Mouse (Mus musculus) lung, postnatal 0 days (tissue): ENCODE measurements around the gene Ppil4. TPM values are rescaled to one million over a fixed set of nuclear protein-coding genes. Genes with fewer than 3 reads are reported as not detected.

Source experiments
- ATAC-seq: fragments of 200-750 bp; cut with Nextera tagmentation; 2 replicates; pipeline ENCODE4 v1.8.0; 2017; ENCODE audit warnings: moderate library complexity
- DNase-seq: peaks from one replicate; pipeline ENCODE4 v3.0.0-alpha.2; 2016; ENCODE audit warnings: low spot score
- H3K27ac ChIP-seq: fragments of 300-500 bp; sonication (generic); 2 replicates; pipeline ENCODE4 v1.5.1; 2014; ENCODE audit warnings: antibody characterized with exemption, mild to moderate bottlenecking, low read length, mixed read lengths
- H3K27me3 ChIP-seq: fragments of 300-500 bp; sonication (generic); replicated peaks from 2 replicates; pipeline ENCODE4 v1.6.1; 2014; ENCODE audit warnings: low read length, mixed read lengths; ENCODE audit not compliant: insufficient read depth
- H3K36me3 ChIP-seq: fragments of 300-500 bp; sonication (generic); 2 replicates; pipeline ENCODE4 v1.6.1; 2014; ENCODE audit warnings: low read length, mixed read lengths; ENCODE audit not compliant: insufficient read depth
- H3K4me1 ChIP-seq: fragments of 300-500 bp; sonication (generic); 2 replicates; pipeline ENCODE4 v1.6.1; 2014; ENCODE audit warnings: antibody characterized with exemption, low read depth, low read length, mixed read lengths; ENCODE audit not compliant: insufficient read depth
- H3K4me2 ChIP-seq: fragments of 300-500 bp; sonication (generic); replicated peaks from 2 replicates; pipeline ENCODE4 v1.6.1; 2014; ENCODE audit warnings: low read depth, mild to moderate bottlenecking, low read length, moderate library complexity, mixed read lengths
- H3K4me3 ChIP-seq: fragments of 300-500 bp; sonication (generic); 2 replicates; pipeline ENCODE4 v1.5.1; 2014; ENCODE audit warnings: low read depth, low read length
- H3K9ac ChIP-seq: fragments of 300-500 bp; sonication (generic); replicated peaks from 2 replicates; pipeline ENCODE4 v1.6.1; 2014; ENCODE audit warnings: low read depth, mild to moderate bottlenecking
- H3K9me3 ChIP-seq: fragments of 300-500 bp; sonication (generic); 2 replicates; pipeline ENCODE4 v1.6.1; 2016; ENCODE audit warnings: low read length, mixed read lengths
- CTCF ChIP-seq: IDR thresholded peaks from 2 replicates; pipeline ENCODE4 v1.5.1; 2016; ENCODE audit warnings: antibody characterized with exemption, mild to moderate bottlenecking
- EP300 ChIP-seq: IDR thresholded peaks from 2 replicates; pipeline ENCODE4 v1.6.1; 2016; ENCODE audit warnings: antibody characterized with exemption, mild to moderate bottlenecking, control low read depth
- WGBS: fragments of 180-500 bp; shearing (Covaris S2); extraction: QIAGEN DNeasy Blood & Tissue Kit; methylation state at CpG from one replicate; pipeline ENCODE4 v1.1.7; 2014; 5-methylcytosine and 5-hydroxymethylcytosine counted together
- polyA plus RNA-seq: library from polyadenylated mRNA; unstranded; fragments of >200 nt; fragmentation: Nextera tagmentation; extraction: Ambion mirVana; gene quantifications from 2 replicates; pipeline ENCODE4 v1.2.1, GENCODE M21; 2015

Gene Ppil4
- polyA plus RNA-seq, 1 experiment from 2014 or later, result 30.6 TPM

DNA sequence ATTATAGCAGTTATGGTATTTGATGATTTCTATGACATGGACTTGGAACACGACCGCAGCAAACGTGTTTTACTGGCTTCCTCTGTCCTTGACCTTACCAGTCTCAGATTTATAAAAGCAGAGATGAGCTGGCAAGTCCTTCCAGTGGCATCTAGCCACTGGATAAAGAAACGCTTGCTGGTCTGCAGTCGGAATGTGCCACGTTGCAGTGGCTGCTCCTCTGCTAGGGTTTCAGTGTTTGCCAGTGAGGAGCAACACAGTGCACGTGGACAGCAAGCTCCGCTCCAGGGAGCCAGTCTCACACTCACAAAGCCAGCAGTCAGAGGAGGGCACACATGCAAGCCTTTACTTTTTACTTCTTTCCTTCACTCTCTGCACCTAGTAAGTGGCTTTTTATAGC lies 17.3 kb upstream of the Ppil4 start:
- WGBS, result 89% methylated on average over 8 of the region's 8 CpGs
- peaks cover 40% of the 10 kb centered on the region; the same call in 1 of the 2 replicates for H3K36me3 ChIP-seq

DNA sequence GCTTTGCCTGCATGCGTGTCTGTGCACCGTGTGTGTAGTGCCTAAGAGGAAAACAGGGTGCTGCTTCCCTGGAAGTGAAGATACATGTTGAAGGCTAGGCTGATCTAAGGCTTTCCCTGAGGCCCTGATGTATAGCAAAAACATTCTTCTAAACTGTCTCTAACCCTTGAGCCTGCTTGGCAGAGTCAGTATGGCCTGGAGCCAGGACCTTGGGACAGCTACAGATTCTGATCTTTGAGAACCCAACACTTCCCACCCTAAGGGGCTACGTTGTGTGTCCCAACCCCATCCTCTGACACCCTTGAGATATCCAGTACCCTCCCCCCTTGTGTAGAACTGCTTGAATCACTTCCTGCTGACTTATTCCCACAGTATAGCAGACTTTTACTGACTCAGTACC lies 14.3 kb upstream of the Ppil4 start:
- ATAC-seq (no peak), DNase-seq (no peak)
- peaks cover 23% of the 10 kb centered on the region; the same call in 1 of the 2 replicates for H3K36me3 ChIP-seq
- WGBS, result 82% methylated on average over 3 of the region's 3 CpGs
- H3K27me3 ChIP-seq, result no peaks in the 10 kb centered on the region
- TF ChIP-seq CTCF, result no peak
- TF ChIP-seq EP300, result no peak
- H3K4me3 ChIP-seq, result no peak overlapping the region
- H3K4me2 ChIP-seq, result no peak overlapping the region
- no peak overlapping the region for H3K27ac ChIP-seq
- no peaks in the 10 kb centered on the region for H3K4me1 ChIP-seq
- H3K9me3 ChIP-seq, result no peaks in the 10 kb centered on the region
- no peak overlapping the region for H3K9ac ChIP-seq

More for the DNA sequence above, 17.3 kb upstream of the Ppil4 start:
- Histone ChIP-seq H3K9ac (no peak overlapping the region), H3K4me1 (no peaks in the 10 kb centered on the region), H3K4me3 (no peak overlapping the region), H3K27ac (no peak overlapping the region), H3K9me3 (no peaks in the 10 kb centered on the region), H3K27me3 (no peaks in the 10 kb centered on the region), H3K4me2 (no peak overlapping the region)
- ATAC-seq (no peak), DNase-seq (no peak)
- no peak for TF ChIP-seq EP300
- TF ChIP-seq CTCF, result no peak

DNA sequence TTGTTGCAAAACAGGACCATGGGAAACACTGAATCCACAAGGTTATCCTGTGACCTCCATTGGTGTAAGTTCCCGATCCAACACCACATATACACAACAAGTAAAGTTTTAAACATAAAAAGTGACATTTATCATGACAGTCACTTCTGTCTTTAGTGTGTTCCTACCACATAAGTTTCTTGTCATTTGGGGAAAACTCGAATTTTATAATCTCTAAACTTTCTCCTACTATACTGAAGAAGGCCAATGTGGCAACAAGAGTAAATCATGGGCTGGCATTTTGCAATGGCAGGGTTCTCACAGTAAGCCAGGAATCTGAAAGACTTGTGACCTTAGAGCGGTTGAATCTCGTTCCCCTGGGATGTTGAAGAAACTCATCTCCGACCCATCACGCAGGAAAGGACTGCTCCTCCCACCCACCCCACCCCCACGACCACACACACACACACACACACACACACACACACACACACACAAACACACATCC lies 12.9 kb upstream of the Ppil4 start:
- peak overlapping the region; percentile 64 for H3K4me2 ChIP-seq
- ATAC-seq (0 out of 2 replicates have a peak, but pooled peaks have one; percentile 0), DNase-seq (peak; percentile 39)
- H3K36me3 ChIP-seq, result 0 out of 2 replicates have a peak, but pooled peaks cover 15% of the 10 kb centered on the region
- H3K9ac ChIP-seq, result 0 out of 2 replicates have a peak overlapping the region, but pooled peaks have one; percentile 80
- H3K27ac ChIP-seq, result no peak overlapping the region
- peak overlapping the region; percentile 99 for H3K4me3 ChIP-seq
- H3K4me1 ChIP-seq, result no peaks in the 10 kb centered on the region
- no peak for TF ChIP-seq CTCF
- H3K27me3 ChIP-seq, result no peaks in the 10 kb centered on the region
- 13% methylated on average over 7 of the region's 7 CpGs for WGBS
- H3K9me3 ChIP-seq, result no peaks in the 10 kb centered on the region

DNA sequence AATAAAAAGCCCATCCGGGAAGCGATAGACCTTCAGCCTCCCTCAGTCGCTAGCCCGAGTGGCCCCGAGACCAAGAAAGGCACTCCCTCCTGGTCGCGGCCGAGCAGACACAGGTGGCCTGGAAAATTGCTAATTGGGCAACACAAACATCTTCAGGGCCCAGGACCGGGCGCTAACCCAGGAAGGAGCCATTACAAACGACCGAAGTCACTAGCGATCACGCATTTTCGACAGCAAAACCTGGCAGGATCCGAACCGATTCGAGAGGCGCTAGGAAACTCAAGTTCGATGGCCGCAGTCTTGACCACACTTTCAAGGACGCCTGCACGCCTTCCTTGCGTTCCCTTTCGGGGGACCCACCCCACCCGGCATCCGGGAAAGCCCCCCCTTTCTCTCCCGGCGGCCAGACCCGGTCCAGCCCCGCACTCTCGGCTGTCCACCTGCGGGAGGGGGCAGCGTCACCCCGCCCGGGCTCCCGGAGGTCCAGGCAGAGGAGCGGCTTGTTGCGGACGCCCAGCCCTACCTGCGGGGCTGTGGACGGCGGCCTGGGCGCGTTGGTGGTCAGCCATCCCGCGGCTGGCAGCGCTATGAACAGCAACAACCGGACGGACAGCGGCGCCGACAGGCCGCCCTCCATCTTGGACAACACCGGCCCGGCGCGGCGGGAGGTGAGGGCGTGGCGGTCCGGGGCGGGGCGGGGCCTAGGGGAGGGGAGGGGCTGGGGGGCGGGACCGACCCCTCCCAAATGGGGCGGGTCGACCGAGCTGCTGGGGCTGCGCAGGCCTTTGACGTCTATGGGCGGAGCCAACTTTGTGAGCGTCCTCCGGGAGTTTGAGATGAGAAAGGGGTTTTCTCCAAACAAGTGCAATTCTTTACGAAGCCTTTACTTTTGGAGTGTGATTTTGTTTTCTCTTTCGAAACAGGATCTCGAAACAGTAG lies 12.2 kb upstream of the Ppil4 start:
- Histone ChIP-seq H3K36me3 (0 out of 2 replicates have a peak, but pooled peaks cover 15% of the 10 kb centered on the region), H3K4me3 (peak overlapping the region; percentile 99), H3K4me1 (no peaks in the 10 kb centered on the region), H3K27me3 (no peaks in the 10 kb centered on the region), H3K4me2 (peak overlapping the region; percentile 64), H3K9ac (peak overlapping the region; percentile 80), H3K27ac (peak overlapping the region; percentile 88), H3K9me3 (no peaks in the 10 kb centered on the region)
- 0% methylated on average over 59 of the region's 77 CpGs for WGBS
- ATAC-seq (peak; percentile 98), DNase-seq (peak; percentile 94)
- TF ChIP-seq CTCF, result 0 out of 2 replicates have a peak, but pooled peaks have one; percentile 1
- TF ChIP-seq EP300, result no peak

- 0 out of 2 replicates have a peak, but pooled peaks have one; percentile 2 for ATAC-seq
- WGBS, result 48% methylated on average over 3 of the region's 3 CpGs
- peak overlapping the region; percentile 99 for H3K4me3 ChIP-seq
Measured at GRCm38 (mm10) chr10:7781214-7781613, 11.5 kb upstream of the Ppil4 start.

GRCm38 (mm10) chr10:7787319-7787718 lies 5.4 kb upstream of the Ppil4 start:
- no peak for TF ChIP-seq CTCF
- TF ChIP-seq EP300, result no peak
- DNase-seq (no peak), ATAC-seq (no peak)
- Histone ChIP-seq H3K4me2 (no peak overlapping the region), H3K36me3 (no peaks in the 10 kb centered on the region), H3K27me3 (no peaks in the 10 kb centered on the region), H3K27ac (no peak overlapping the region), H3K4me3 (no peak overlapping the region), H3K9ac (no peak overlapping the region), H3K4me1 (no peaks in the 10 kb centered on the region), H3K9me3 (no peaks in the 10 kb centered on the region)
- 19% methylated on average over 2 of the region's 2 CpGs for WGBS

More at GRCm38 (mm10) chr10:7781214-7781613, 11.5 kb upstream of the Ppil4 start:
- no peaks in the 10 kb centered on the region for H3K9me3 ChIP-seq
- no peaks in the 10 kb centered on the region for H3K4me1 ChIP-seq
- no peak overlapping the region for H3K27ac ChIP-seq
- peak overlapping the region; percentile 64 for H3K4me2 ChIP-seq
- no peak for DNase-seq
- H3K9ac ChIP-seq, result no peak overlapping the region
- 0 out of 2 replicates have a peak, but pooled peaks cover 15% of the 10 kb centered on the region for H3K36me3 ChIP-seq
- TF ChIP-seq CTCF (no peak), EP300 (no peak)
- no peaks in the 10 kb centered on the region for H3K27me3 ChIP-seq
